Mouse (Mus musculus): Measurements from ENCODE around the gene Gm3604. TPM values are rescaled to one million over a fixed set of nuclear protein-coding genes. Genes with fewer than 3 reads are reported as not detected.
"Not testable (repeated sequence)": the region's sequence is repeated elsewhere in the genome, so short reads cannot be mapped to it uniquely, and the experiment has no call there.

Gene Gm3604
- under 1 TPM; 0.30 to 0.38 TPM for total RNA-seq (2021)
- long read RNA-seq, experiment 1 = 0 reads
- long read RNA-seq, experiment 2, partial matches to known transcripts = 0 of 1 reads
- long read RNA-seq, experiment 2, other reads (novel, unspliced or antisense) = 0 of 1 reads

DNA sequence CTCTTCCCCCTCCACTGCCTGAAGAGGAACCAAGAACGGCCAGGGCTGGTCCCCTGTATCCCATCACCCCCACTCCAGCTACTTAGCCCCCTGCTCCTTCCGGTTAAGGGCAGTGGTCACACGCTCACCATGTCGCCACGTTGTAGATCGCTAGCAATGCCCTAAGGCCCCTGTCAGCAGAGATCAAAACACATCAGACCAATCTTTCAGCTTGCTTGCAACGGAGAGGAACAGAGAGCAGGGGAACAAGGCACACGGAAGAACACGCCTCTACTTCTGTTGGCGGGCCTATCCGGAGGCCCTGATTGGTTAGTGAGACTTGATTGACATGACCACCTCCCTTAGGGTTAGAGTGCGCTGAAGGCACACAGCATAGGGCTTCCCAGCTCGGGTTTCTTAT, at the start of gene Gm3604:
TSS of gene Gm3604 (minus strand) at position 226 of the 400 bp plus-strand sequence.
- DNase-seq (ENCODE audit: low spot score in 2 of 2) = peak; percentile 21 to 27

DNA sequence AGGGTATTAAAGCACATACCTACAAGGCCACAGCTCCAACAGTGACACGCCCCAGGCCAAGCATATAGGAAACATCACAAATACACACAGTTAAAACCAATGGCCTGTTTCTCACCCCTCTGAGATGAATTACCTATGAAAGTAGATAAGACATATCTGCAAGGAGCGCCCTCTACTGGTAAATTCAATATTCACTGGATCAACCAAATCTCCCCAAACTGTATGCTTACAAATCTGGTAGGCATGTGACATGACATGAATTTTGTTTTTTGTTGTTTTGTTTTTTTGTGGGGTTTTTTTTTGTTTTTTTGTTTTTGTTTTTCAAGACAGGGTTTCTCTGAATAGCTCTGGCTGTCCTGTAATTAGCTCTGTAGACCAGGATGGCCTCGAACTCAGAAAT, 16.2 kb upstream of the Gm3604 start:
- DNase-seq (ENCODE audit: low spot score in 2 of 2) = not testable (repeated sequence)

DNA sequence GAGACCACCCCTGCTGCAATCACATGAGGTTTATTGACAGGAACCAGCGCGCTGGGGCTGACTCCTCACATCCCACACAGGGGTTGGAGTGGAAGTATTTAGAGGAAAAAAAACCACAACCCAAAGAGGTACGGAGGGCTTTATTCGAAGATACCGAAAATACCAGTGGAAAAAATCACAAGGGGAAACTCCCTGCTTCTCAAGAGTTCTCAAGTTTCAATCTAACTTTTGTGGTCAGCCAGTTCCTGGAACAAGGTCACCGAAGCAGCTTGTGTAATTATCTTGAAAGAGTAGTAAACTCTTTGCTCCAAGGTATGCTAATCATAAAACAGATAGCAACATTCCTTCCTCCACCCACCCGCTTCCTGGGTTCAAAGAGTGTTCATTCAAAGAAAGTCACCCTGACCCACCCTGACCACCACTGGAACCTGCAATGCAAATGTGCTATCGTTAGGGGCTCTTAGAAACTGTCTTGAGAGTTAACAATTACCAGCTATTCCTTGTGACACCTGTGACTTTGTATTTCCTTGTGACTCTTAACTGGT, 7.2 kb upstream of the Gm3604 start:
- not testable (repeated sequence) for DNase-seq (ENCODE audit: low spot score in 2 of 2)

DNA sequence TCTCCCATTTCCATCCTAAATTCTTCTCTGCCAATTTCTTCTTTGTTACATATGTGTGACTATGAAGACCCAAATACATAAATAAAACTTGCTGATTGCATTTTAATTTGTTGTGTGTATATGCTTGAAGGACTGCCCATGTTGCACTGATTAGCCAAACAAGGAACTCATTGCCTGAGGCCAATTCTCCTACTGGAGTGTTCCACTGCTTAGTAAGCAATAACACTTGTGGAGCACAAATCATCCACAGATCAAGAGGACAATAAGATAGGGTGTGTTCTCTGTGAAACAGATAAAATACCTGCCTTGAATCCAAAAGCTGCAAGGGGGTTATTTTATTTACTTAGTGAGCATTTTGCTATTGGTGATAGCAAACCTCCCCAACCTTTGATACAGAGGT, 51.2 kb downstream of the Gm3604 start:
- no peak for DNase-seq (ENCODE audit: low spot score in 2 of 2)

DNA sequence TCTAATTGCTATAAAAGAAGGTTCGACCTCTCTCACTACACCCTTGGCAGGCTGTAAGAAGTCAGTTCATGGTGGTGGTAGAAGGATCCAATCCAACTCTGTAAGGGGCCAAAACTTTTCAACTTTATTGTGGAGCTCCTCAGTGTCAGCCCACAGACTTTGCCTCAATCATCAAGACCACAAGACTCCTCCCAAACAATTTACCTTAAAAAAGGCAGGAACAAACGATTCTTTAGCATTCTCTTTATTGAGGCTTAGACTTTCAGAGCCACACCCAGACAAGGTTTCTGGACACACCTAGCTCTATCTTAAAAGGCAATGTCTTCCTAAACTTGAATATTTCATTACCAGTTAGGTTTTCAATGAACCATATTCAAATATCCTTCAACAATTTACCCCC, 51.6 kb downstream of the Gm3604 start:
- DNase-seq (ENCODE audit: low spot score in 2 of 2) = no peak

Small RNA genes within 50 kb of the gene (microRNA-seq; reads per million reads assigned to microRNA genes)
- gene Gm25933 (ENCODE audit: borderline number of aligned reads in 2 of 2) = 0 reads per million in 2 experiments

Other genes with a start within 250 kb of the Gm3604 start
- 1 to 10 TPM; 7.6 to 8.3 TPM for gene Gm49359, start 83.7 kb upstream of the Gm3604 start, total RNA-seq (2021)
- gene Zfp935, start 175.3 kb upstream of the Gm3604 start, total RNA-seq (2021) = not detected
- gene Zfp934, start 188.0 kb upstream of the Gm3604 start, total RNA-seq (2021) = 1 to 10 TPM; 3.3 TPM
- 1 to 10 TPM in 1 of 2 experiments, under 1 TPM in 1; 0.93 to 1.2 TPM for gene 6720489N17Rik, start 241.0 kb upstream of the Gm3604 start, total RNA-seq (2021)